Mouse (Mus musculus): Measurements from ENCODE around the gene Fbxl8.

Fbxl8 gene

DNA sequence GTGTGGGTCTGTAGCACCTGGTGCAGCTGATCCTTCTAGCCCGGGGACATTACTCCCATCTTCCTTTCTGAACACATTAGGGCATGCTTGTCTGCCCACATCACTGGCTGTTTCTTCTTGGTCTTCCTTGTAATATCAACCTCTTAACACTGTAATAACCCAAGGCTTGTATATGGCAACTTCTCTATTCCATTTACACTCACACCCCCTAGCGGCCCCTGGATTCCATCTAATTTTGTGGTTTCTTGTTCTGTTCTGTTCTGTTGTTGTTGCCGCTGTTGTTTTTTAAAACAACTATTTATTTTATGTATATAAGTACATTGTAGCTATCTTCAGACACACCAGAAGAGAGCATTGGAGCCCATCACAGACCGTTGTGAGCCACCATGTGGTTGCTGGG lies 22.5 kb downstream of the Fbxl8 start:
- ChIA-PET POLR2A (interaction anchor here in 1 of 4 experiments (1.0 to 1.1 kb wide), 2 partner anchors 11 to 55 kb away, joined by 3 read pairs; partner anchors contain the start of gene E2f4), CTCF (interaction anchor here in 2 of 4 experiments (0.6 to 1.9 kb wide), 6 partner anchors 8 to 166 kb away, joined by 3 to 12 read pairs (median 4); no protein-coding TSS in a partner anchor)

DNA sequence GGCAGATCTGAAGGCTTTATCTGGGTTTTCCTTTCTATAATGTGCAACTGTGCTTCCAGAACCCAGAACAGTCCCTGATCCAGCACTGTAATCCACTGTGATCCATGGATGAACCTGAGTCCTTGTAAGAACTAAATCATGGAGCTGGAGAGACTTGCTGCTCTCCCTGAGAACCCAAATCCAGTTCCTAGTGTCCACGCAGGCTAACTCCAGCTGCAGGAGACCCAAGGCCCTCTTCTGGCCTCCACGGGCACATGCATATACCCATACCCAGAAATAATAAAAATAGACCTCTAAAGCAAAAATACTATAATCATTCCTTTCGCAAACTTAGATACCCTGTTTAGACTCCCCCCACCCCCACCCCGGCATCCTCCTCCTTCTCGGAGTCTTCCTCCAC lies 23.8 kb downstream of the Fbxl8 start:
- ChIA-PET CTCF (interaction anchor here (0.6 to 4.4 kb wide), 11 partner anchors 12 to 685 kb away, joined by 3 to 40 read pairs (median 5); partner anchors contain the start of genes B3gnt9 (in 1 of the 4), Fhod1 (in 1 of the 4) and Slc9a5 (in 1 of the 4)), POLR2A (interaction anchor here in 3 of 4 experiments (0.6 to 2.5 kb wide), 13 partner anchors 9 to 664 kb away, joined by 3 to 22 read pairs (median 7); partner anchors contain the start of genes B3gnt9 (in 1 of the 3), D230025D16Rik (in 1 of the 3) and E2f4 (in 1 of the 3))

DNA sequence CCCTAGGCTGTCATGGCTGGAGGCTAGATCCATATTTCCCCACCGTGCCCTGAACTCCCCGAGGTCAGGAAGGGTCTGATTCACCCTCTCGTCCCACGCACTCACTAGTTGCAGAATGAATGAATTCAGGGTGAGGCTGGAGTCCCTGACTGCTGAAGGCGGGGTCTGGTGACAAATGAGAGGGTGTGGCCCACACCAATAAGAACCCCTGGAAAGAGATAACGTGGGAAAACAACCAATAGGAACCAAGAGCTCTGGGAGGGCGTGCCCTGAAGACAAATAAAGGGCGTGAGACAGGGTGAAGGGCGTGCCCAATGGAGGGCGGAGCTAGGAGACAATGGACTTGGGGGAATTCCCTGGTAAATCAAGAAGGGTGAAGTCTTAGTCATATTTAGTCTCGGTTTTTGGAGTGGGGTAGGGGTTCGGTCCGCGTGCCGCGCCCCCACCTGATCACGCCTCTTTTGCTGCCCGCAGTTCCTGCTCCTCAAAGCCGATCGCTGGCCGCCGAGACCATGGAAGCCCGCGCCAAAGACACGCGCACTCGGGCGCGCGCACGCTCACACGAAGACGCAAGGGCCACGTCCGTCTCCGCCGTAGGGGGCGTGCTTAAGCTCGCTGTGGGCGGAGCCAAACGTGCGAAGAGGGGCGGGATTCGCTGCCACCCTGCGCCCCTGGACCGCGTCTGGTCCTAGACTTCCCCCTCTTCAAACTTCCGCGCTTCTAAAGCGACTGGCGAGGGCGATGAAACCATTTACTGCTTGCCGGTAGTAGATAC lies 24.7 kb downstream of the Fbxl8 start:
- CTCF ChIA-PET, result interaction anchor here (0.5 to 4.4 kb wide), 39 partner anchors 8 to 718 kb away, joined by 3 to 40 read pairs (median 4); partner anchors contain the start of genes E2f4 (in 3 of the 4), Fhod1 (in 2 of the 4), B3gnt9 (in 1 of the 4) and D230025D16Rik (in 1 of the 4)
- POLR2A ChIA-PET, result interaction anchor here (0.6 to 3.6 kb wide), 65 partner anchors 9 to 1977 kb away, joined by 3 to 33 read pairs (median 4); partner anchors contain the start of genes D230025D16Rik (in 3 of the 4), E2f4 (in 3 of the 4), Nol3 (in 3 of the 4) and B3gnt9 (in 2 of the 4)

DNA sequence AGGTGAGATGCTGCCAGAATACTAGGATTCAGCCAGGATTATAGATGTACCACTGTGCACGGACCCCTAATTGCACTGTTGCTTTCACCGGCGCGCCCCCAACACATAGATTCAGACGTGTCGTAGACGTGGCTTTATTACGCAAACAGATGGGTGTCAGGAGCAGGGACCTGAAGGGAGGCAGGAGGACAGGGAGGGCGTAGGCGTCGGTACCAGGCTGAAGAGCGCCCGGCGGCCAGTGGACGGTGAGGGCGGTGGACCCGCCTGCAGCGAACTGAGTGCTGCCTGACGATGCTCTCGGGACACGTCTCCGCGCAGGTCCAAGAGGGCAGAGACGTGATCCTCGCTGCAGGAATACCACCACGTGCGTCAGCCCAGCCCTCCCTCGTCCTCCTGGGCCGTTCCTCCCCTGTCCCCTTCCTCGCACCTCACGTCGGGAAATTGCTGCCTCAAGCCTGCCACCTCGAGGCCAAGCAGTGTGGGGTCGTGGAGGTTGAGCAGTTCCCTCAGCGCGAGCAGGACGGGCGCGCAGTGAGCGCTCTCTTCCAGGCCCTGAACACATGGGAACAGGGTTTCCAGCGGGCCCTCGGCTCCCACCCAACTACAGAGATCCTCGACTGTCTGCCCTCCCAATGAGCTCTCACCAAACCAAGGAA lies 25.5 kb downstream of the Fbxl8 start, which contains the start of gene 4931428F04Rik:
Gene 4931428F04Rik (minus strand): TSS at position 60 of the 656 bp plus-strand sequence.
- ChIA-PET CTCF (interaction anchor here (0.6 to 4.4 kb wide), 37 partner anchors 8 to 688 kb away, joined by 3 to 40 read pairs (median 7); partner anchors contain the start of genes E2f4 (in 2 of the 4), Fhod1 (in 2 of the 4), B3gnt9 (in 1 of the 4) and Nol3 (in 1 of the 4)), POLR2A (interaction anchor here (0.6 to 3.6 kb wide), 52 partner anchors 8 to 688 kb away, joined by 3 to 33 read pairs (median 5); partner anchors contain the start of genes Nol3 (in 4 of the 4), E2f4 (in 3 of the 4), B3gnt9 (in 2 of the 4) and Elmo3 (in 2 of the 4))

DNA sequence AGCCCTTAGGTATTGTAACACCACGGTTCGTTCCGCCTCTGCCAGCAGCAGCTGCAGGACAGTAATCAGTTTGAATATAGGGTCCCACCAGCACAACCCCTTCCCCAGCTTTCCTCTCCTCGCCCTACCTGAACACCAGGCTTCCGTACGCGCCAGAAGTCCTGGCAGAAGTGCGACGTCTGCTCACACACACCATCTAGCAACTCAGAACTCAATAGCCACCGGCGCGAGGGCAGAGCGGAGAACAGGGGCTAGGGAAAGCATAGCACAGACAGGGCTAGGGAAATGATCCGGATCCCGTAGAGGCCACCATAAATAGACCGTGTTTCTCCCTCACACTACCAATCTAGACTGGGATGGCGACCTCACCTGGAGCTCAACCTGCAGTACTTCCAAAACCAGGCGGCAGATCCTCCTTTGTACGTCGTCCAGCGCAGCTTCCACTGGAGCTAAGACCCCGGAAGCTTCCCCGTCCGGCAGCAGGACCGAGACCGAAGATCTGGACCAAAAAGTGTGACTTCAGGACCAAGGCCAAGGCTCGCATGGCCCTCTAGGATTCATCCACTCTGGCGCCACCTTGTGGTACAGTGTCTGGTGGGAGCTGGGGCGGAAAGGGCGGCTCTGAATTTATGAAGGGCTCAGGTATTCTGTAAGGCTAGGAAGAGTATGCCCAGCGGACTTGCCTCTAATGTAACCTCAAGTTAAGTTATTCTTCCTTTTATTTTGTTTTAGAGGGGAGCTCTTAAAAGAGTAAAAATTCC lies 26.3 kb downstream of the Fbxl8 start:
- POLR2A ChIA-PET, result interaction anchor here in 3 of 4 experiments (0.6 to 3.6 kb wide), 21 partner anchors 8 to 1106 kb away, joined by 3 to 33 read pairs (median 3); partner anchors contain the start of genes B3gnt9 (in 1 of the 3), D230025D16Rik (in 1 of the 3), Elmo3 (in 1 of the 3) and Fhod1 (in 1 of the 3)

DNA sequence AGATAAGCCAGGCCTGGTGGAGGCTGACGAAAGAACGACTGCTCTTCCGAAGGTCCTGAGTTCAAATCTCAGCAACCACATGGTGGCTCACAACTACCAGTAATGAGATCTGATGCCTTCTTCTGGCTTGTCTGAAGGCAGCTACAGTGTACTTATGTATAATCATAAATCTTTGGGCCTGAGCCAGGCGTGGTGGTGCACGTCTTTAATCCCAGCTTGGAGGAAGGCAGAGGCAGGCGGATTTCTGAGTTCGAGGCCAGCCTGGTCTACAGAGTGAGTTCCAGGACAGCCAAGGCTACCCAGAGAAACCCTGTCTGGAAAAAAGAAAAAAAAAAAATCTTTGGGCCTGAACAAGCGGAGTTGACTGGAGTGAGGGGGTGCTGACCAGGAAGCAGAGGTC lies 26.9 kb downstream of the Fbxl8 start:
- ChIA-PET POLR2A (interaction anchor here in 3 of 4 experiments (0.6 to 3.6 kb wide), 16 partner anchors 7 to 1106 kb away, joined by 3 to 33 read pairs (median 3); partner anchors contain the start of genes B3gnt9 (in 1 of the 3), D230025D16Rik (in 1 of the 3) and Nol3 (in 1 of the 3)), CTCF (interaction anchor here (0.6 to 4.4 kb wide), 43 partner anchors 8 to 1528 kb away, joined by 3 to 40 read pairs (median 4); partner anchors contain the start of genes B3gnt9 (in 1 of the 4), E2f4 (in 1 of the 4), Elmo3 (in 1 of the 4) and Fbxl8 (in 1 of the 4))

More for the DNA sequence above, 26.3 kb downstream of the Fbxl8 start:
- CTCF ChIA-PET, result interaction anchor here (0.5 to 4.4 kb wide), 47 partner anchors 8 to 1528 kb away, joined by 3 to 40 read pairs (median 4); partner anchors contain the start of genes B3gnt9 (in 1 of the 4), E2f4 (in 1 of the 4), Elmo3 (in 1 of the 4) and Fbxl8 (in 1 of the 4)

DNA sequence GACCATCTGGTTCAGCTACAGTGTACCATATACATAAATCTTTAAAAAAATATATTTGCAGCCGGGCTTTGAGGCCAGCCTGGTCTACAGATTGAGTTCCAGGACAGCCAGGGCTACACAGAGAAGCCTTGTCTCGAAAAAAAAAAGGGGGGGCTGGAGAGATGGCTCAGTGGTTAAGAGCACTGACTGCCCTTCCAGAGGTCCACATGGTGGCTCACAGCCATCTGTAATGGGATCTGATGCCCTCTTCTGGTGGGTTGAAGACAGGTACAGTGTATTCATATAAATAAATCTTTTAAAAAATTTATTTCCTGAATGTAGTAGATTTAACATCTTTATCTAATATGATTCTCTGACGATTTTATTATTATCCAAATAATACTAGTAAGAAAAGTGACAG lies 27.4 kb downstream of the Fbxl8 start:
- POLR2A ChIA-PET, result interaction anchor here in 1 of 4 experiments (0.9 to 3.6 kb wide), 4 partner anchors 37 to 92 kb away, joined by 3 to 33 read pairs (median 4); partner anchors contain the start of genes B3gnt9 and D230025D16Rik
- CTCF ChIA-PET, result interaction anchor here in 3 of 4 experiments (0.9 to 4.4 kb wide), 17 partner anchors 8 to 225 kb away, joined by 3 to 37 read pairs (median 8); partner anchors contain the start of genes B3gnt9 (in 1 of the 3), E2f4 (in 1 of the 3), Fhod1 (in 1 of the 3) and Slc9a5 (in 1 of the 3)

DNA sequence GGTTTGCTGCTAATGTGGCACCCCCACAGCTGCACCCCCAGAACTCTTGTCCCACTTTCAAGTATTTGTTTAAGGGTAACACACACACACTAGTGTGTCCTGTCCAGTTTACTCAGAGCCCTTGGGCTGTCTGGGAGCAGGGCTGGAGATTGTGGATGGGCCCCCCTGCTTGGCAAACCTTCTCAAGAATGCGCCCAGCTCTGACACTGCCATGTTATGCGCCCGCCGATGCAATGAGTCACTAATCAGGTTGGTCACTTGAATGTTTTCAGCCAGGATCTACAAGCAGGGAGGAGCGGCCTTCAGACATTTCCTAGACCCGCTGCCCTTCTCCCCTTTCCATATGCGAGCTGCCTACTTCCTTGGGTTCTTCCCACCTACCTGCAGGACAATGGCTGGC lies 28.0 kb downstream of the Fbxl8 start:
- ChIA-PET POLR2A (interaction anchor here in 2 of 4 experiments (0.7 to 1.8 kb wide), 7 partner anchors 9 to 24 kb away, joined by 3 to 8 read pairs (median 4); no protein-coding TSS in a partner anchor), CTCF (interaction anchor here in 2 of 4 experiments (0.8 to 2.2 kb wide), 15 partner anchors 8 to 224 kb away, joined by 3 to 10 read pairs (median 4); partner anchors contain the start of gene B3gnt9 (in 1 of the 2))

DNA sequence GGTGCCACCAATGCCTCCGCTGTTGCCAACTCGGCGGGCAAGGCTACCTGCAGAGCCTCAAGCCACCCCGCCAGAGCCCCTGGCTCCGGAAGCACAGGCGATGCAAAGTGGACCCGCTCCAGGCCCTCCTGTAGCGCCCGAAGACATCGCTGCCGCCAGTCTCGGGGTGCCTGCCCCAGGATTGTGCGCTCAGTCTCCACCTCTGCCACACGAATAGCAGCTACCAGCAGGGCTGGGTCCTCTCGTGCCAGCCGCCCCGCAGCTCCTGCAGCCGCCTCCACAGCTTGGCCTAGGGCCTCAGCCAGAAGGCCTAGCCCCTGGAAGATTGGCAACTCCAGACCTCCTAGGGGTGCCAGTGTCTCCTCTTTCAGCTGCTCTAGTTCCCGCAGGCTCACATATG lies 29.0 kb downstream of the Fbxl8 start:
- ChIA-PET POLR2A (interaction anchor here in 3 of 4 experiments (0.5 to 1.8 kb wide), 12 partner anchors 8 to 691 kb away, joined by 3 to 8 read pairs (median 4); no protein-coding TSS in a partner anchor), CTCF (interaction anchor here in 2 of 4 experiments (0.8 to 2.2 kb wide), 15 partner anchors 9 to 223 kb away, joined by 3 to 10 read pairs (median 4); partner anchors contain the start of genes B3gnt9 (in 1 of the 2) and Tppp3 (in 1 of the 2))

DNA sequence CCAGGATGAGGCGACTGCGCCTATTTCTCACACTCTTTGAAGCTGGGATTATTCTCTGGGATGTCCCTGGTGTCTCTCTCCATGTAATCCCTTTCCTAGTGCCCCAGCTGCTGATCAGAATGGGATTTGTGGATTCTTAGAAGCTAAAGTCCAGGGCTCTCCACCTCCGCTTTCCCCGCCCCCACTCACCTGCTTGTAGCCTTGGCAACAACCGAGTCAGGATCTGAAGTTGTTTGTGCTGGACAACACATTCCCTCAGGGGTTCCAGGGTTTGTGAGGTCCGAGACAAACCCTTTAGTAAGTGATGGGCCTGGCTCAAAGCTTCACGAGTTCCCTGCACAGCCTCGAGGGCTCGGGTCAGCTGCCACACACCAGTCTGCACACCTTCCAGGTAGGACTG lies 30.3 kb downstream of the Fbxl8 start:
- POLR2A ChIA-PET, result interaction anchor here in 2 of 4 experiments (0.7 to 1.6 kb wide), 6 partner anchors 9 to 54 kb away, joined by 3 to 5 read pairs (median 3); partner anchors contain the start of gene Slc9a5 (in 1 of the 2)
- CTCF ChIA-PET, result interaction anchor here in 1 of 4 experiments (1.2 kb wide), 1 partner anchor 8 kb away, joined by 3 read pairs; no protein-coding TSS in a partner anchor

DNA sequence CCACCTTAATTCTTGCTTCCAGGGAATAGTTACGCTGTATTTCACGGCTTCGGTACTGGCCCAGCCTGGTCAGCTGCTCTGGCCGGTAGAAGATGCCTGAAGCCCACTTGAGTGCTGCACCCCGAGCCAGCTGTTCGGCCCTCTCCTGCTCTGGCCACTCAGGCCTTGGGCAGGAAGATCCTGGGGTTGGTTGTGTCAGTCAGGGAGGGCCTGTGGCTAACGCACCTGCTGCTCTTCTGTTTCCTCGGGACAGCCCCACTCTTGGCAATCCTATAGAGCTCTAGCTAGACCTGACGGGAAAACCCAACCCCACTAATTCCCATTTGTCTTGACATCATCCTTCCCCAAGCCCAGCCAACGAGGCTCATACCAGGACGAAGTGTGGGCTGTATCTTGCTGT lies 30.8 kb downstream of the Fbxl8 start:
- CTCF ChIA-PET, result interaction anchor here in 1 of 4 experiments (1.0 to 1.2 kb wide), 2 partner anchors 9 to 77 kb away, joined by 3 to 5 read pairs; no protein-coding TSS in a partner anchor

DNA sequence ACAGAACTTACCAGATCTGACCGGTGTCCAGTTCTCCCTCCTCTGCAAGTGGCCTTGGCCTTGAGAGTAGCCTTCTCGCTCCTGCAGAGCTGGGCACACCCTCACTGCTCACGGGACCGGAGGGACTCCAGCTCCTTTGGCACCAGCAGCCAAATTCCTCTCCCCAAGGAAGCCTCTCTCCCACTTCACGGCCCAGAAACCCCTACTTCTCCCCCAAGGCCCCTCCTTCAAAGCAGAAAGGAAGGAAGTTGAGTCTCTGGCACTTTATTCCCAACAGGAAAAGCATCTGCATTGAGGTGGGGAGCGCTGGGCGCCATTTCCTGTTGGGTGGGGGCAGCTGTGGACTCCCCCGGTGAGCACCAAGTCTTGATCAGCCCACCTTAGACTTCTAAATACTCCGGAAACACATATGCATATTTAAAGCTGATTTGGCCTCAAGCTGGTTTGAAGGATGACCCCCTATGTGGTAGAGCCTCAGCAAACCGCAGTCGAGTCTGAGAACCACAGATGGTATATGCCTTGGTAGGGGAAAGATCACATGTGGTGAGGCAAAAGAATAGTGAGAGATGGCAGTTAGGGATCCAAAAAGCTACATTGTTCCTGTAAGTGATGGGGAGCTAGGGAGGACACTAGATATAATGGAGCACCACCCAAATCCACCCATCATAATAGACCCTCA lies 31.6 kb downstream of the Fbxl8 start, which contains the start of gene Exoc3l:
Gene Exoc3l (minus strand): TSS at position 207 of the 679 bp plus-strand sequence.
- ChIA-PET CTCF (interaction anchor here in 2 of 4 experiments (1.0 to 3.0 kb wide), 4 partner anchors 29 to 78 kb away, joined by 3 to 8 read pairs (median 4); no protein-coding TSS in a partner anchor), POLR2A (interaction anchor here in 3 of 4 experiments (0.6 to 3.1 kb wide), 26 partner anchors 9 to 501 kb away, joined by 3 to 15 read pairs (median 4); partner anchors contain the start of genes Elmo3 (in 3 of the 3), B3gnt9 (in 2 of the 3), D230025D16Rik (in 1 of the 3) and Lrrc29 (in 1 of the 3))

More for the DNA sequence above, 30.8 kb downstream of the Fbxl8 start:
- POLR2A ChIA-PET, result interaction anchor here in 2 of 4 experiments (0.7 to 3.1 kb wide), 16 partner anchors 9 to 61 kb away, joined by 3 to 15 read pairs (median 4); partner anchors contain the start of genes B3gnt9 (in 1 of the 2), Elmo3 (in 1 of the 2) and Slc9a5 (in 1 of the 2)

DNA sequence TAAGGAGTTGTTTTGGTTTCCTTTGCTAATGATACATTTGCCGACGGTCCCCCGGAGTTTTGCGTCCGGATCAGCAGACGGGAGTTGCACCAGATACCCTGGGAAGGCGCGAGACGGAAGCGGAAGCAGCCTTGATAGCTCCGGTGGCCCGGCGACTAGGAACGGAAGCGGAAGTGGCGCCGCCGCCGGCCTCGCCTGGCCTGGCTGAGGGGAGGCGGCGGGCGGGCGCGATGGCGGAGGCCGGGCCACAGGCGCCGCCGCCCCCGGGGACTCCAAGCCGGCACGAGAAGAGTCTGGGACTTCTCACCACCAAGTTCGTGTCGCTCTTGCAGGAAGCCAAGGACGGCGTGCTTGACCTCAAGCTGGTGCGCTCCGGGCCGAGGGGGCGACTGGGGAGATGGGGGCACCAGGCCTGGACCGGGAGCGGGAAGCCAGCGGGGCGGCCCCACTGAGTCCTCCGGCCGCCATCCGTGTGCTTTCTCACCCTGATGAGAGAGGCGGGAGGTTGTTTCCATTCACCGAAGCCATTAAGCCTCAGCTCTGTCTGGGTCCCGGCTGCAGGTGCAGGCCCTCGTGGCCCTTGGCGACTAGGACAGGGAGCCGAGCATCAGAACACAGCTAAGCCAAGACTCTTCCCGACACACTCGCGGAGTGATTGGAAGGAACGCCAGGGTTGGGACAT lies 33.2 kb downstream of the Fbxl8 start, which contains the start of gene E2f4:
Gene E2f4 (plus strand): TSS at position 153 of the 682 bp plus-strand sequence.
- ChIA-PET POLR2A (interaction anchor here (0.6 to 3.1 kb wide), 41 partner anchors 8 to 223 kb away, joined by 3 to 24 read pairs (median 4); partner anchors contain the start of genes 4931428F04Rik (in 3 of the 4), B3gnt9 (in 2 of the 4), D230025D16Rik (in 2 of the 4) and Lrrc29 (in 2 of the 4)), CTCF (interaction anchor here in 3 of 4 experiments (0.8 to 6.3 kb wide), 13 partner anchors 8 to 185 kb away, joined by 3 to 32 read pairs (median 4); partner anchors contain the start of genes 4931428F04Rik (in 2 of the 3) and Tppp3 (in 1 of the 3))

Measured in embryonic stem cell, embryonic (primary cell).